Mouse (Mus musculus) myocyte (in vitro differentiated cells): ENCODE measurements around the gene Treml1. TPM values are rescaled to one million over a fixed set of nuclear protein-coding genes. Genes with fewer than 3 reads are reported as not detected.

ENCODE experiments used
- H3K27me3 ChIP-seq: one replicate; pipeline ENCODE4 v1.6.1; 2011; ENCODE audit not compliant: control insufficient read depth, insufficient read depth, insufficient read length
- H3K36me3 ChIP-seq: one replicate; pipeline ENCODE4 v1.6.1; 2011; ENCODE audit not compliant: control insufficient read depth, insufficient read depth
- H3K4me2 ChIP-seq: one replicate; pipeline ENCODE4 v1.6.1; 2011; ENCODE audit warnings: low read depth, control low read depth
- H3K4me3 ChIP-seq: one replicate; pipeline ENCODE4 v1.5.1; 2011; ENCODE audit warnings: mild to moderate bottlenecking, control low read depth, moderate library complexity
- H3K79me2 ChIP-seq: one replicate; pipeline ENCODE4 v1.6.1; 2011; ENCODE audit not compliant: control insufficient read depth, insufficient read depth
- H3ac ChIP-seq: one replicate; pipeline ENCODE4 v1.6.1; 2011; ENCODE audit not compliant: control insufficient read depth, insufficient read length
- CEBPB ChIP-seq: IDR thresholded peaks from 2 replicates; pipeline ENCODE4 v1.6.1; 2011; ENCODE audit warnings: mild to moderate bottlenecking, moderate library complexity; ENCODE audit not compliant: poor library complexity, insufficient read depth, severe bottlenecking
- E2F4 ChIP-seq: IDR thresholded peaks from one replicate; pipeline ENCODE4 v1.6.1; 2011; ENCODE audit warnings: mild to moderate bottlenecking, control low read depth, moderate library complexity; ENCODE audit not compliant: insufficient read depth
- MAX ChIP-seq: IDR thresholded peaks from one replicate; pipeline ENCODE4 v1.6.1; 2011; ENCODE audit warnings: low read depth, mild to moderate bottlenecking, control low read depth
- MYOD1 ChIP-seq, 3 experiments: IDR thresholded peaks; one replicate each; pipeline ENCODE4 v1.6.1; 2011; ENCODE audit warnings: control low read depth in 2 of 3, low read depth in 2 of 3, mild to moderate bottlenecking in 2 of 3, moderate library complexity in 1 of 3; ENCODE audit not compliant: insufficient read length in 2 of 3, control insufficient read depth in 1 of 3
- MYOG ChIP-seq, 3 experiments: IDR thresholded peaks; one replicate each; pipeline ENCODE4 v1.6.1; 2011; ENCODE audit warnings: control low read depth in 2 of 3, low read depth in 2 of 3, mild to moderate bottlenecking in 2 of 3; ENCODE audit not compliant: insufficient read length in 2 of 3, control insufficient read depth in 1 of 3, insufficient read depth in 1 of 3
- POLR2A ChIP-seq: IDR thresholded peaks from one replicate; pipeline ENCODE4 v1.6.1; 2011; ENCODE audit warnings: low read depth, mild to moderate bottlenecking, control low read depth, moderate library complexity; ENCODE audit not compliant: insufficient read length
- POLR2AphosphoS2 ChIP-seq: IDR thresholded peaks from one replicate; pipeline ENCODE4 v1.6.1; 2011; ENCODE audit warnings: low read depth, control low read depth; ENCODE audit not compliant: insufficient read length
- REST ChIP-seq: IDR thresholded peaks from one replicate; pipeline ENCODE4 v1.6.1; 2011; ENCODE audit warnings: mild to moderate bottlenecking, control low read depth, moderate library complexity; ENCODE audit not compliant: insufficient read depth, insufficient read length
- SRF ChIP-seq: IDR thresholded peaks from one replicate; pipeline ENCODE4 v1.6.1; 2011; ENCODE audit warnings: low read depth; ENCODE audit not compliant: control insufficient read depth, insufficient read length
- TCF12 ChIP-seq: IDR thresholded peaks from one replicate; pipeline ENCODE4 v1.6.1; 2011; ENCODE audit warnings: mild to moderate bottlenecking, control low read depth; ENCODE audit not compliant: poor library complexity, insufficient read depth, severe bottlenecking
- TCF3 ChIP-seq: IDR thresholded peaks from one replicate; pipeline ENCODE4 v1.6.1; 2011; ENCODE audit warnings: low read depth, control low read depth; ENCODE audit not compliant: insufficient read length
- USF1 ChIP-seq: IDR thresholded peaks from one replicate; pipeline ENCODE4 v1.6.1; 2011; ENCODE audit warnings: low read depth, mild to moderate bottlenecking, control low read depth, moderate library complexity
- polyA plus RNA-seq: library from polyadenylated mRNA; unstranded; fragments of >200 nt; fragmentation: generic; extraction: Trizol; gene quantifications from one replicate; pipeline ENCODE4 v1.2.1, GENCODE M21; 2012; ENCODE audit warnings: missing spikeins

Treml1 gene
- polyA plus RNA-seq, 1 experiment, result 0.22 TPM

DNA sequence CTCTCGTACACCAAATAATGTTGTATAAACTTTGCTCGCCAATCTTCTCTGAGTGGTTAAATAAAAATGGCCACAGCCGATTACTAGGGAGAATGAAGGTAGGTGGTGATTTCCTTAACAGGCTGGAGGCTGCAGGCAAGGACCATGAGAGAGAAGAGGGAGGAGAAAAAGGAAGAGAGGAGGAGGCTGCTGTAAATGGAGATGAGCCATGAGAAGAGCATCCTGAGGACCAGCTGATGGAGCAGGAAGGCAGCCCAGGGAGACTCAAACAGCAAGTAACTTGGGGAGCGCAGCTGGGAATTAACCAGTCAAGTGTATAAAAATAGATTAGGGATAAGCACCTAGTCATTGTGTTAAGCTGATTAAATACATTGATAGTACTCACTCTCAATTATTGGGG lies 25.5 kb upstream of the Treml1 start:
- no peak overlapping the region for H3ac ChIP-seq
- TF ChIP-seq CEBPB, result no peak
- no peak for TF ChIP-seq MYOD1 (IDR thresholded peaks at IDR 0.05; ENCODE audit: control insufficient read depth in 1 of 3, insufficient read length in 2 of 3, low read depth in 2 of 3)
- no peak for TF ChIP-seq E2F4
- no peak for TF ChIP-seq SRF
- TF ChIP-seq REST, result no peak
- no peak for TF ChIP-seq POLR2AphosphoS2
- no peak for TF ChIP-seq MAX
- no peak for TF ChIP-seq USF1
- no peak for TF ChIP-seq POLR2A
- TF ChIP-seq TCF3, result no peak
- no peak for TF ChIP-seq MYOG (IDR thresholded peaks at IDR 0.05; ENCODE audit: control insufficient read depth in 1 of 3, insufficient read depth in 1 of 3, insufficient read length in 2 of 3, low read depth in 2 of 3)
- no peak for TF ChIP-seq TCF12
- H3K79me2 ChIP-seq, result no peaks in the 10 kb centered on the region
- no peak overlapping the region for H3K4me2 ChIP-seq
- no peaks in the 10 kb centered on the region for H3K27me3 ChIP-seq
- no peaks in the 10 kb centered on the region for H3K36me3 ChIP-seq
- H3K4me3 ChIP-seq, result no peak overlapping the region

DNA sequence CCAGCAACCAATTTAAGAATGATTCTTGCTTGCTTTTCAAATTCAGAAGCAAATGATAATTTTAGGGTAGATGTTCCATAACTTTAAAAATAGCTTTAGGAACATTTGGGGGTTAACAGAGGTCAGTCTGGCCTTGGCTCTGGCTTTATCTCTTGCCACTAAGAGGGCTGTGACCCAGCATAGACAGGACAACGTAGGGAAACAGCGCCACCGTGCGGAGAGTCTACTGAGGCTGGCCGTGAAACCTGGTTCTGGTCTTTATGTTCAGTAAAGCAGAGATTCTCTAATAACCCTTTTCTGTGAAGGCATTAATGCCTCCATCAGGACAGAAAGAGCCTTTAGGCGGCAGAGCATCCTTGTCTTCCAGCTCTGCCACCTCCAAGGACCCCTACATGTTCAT lies 22.9 kb upstream of the Treml1 start:
- Histone ChIP-seq H3ac (no peak overlapping the region), H3K36me3 (no peaks in the 10 kb centered on the region), H3K27me3 (no peaks in the 10 kb centered on the region), H3K4me3 (no peak overlapping the region), H3K79me2 (no peaks in the 10 kb centered on the region), H3K4me2 (no peak overlapping the region)
- TF ChIP-seq TCF3 (no peak), CEBPB (no peak), POLR2AphosphoS2 (no peak), SRF (no peak), USF1 (no peak), TCF12 (no peak)

GRCm38 (mm10) chr17:48340267-48340666 lies 19.4 kb upstream of the Treml1 start:
- no peak overlapping the region for H3K4me3 ChIP-seq
- no peaks in the 10 kb centered on the region for H3K79me2 ChIP-seq
- H3K36me3 ChIP-seq, result no peaks in the 10 kb centered on the region
- no peak overlapping the region for H3K4me2 ChIP-seq
- no peak for TF ChIP-seq SRF
- TF ChIP-seq CEBPB, result no peak
- TF ChIP-seq MYOG (IDR thresholded peaks at IDR 0.05; ENCODE audit: control insufficient read depth in 1 of 3, insufficient read depth in 1 of 3, insufficient read length in 2 of 3, low read depth in 2 of 3), result no peak
- TF ChIP-seq POLR2A, result no peak
- no peak for TF ChIP-seq POLR2AphosphoS2
- TF ChIP-seq TCF12, result no peak
- no peak for TF ChIP-seq MYOD1 (IDR thresholded peaks at IDR 0.05; ENCODE audit: control insufficient read depth in 1 of 3, insufficient read length in 2 of 3, low read depth in 2 of 3)
- no peak for TF ChIP-seq TCF3
- TF ChIP-seq MAX, result no peak
- no peak for TF ChIP-seq REST
- no peak for TF ChIP-seq USF1
- TF ChIP-seq E2F4, result no peak
- no peaks in the 10 kb centered on the region for H3K27me3 ChIP-seq
- no peak overlapping the region for H3ac ChIP-seq

DNA sequence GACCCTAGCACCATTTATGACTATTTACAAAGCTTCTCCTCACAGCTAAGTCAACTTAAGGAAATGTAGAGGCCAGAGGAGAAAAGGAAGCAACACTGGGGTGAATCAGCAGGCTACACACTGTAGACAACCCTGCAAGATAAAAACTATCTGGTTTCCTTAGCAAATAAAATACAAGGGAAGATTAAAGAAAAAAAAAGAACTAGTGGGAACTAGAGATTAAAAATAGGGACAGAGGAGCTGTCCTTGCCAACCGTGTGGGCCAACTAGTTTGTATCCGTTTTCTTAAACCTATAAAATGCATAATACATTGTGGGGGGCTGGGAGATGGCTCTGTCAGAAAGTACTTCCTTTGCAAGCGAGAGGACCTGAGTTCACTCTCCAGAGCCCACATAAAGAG lies 17.8 kb upstream of the Treml1 start:
- TF ChIP-seq CEBPB (no peak), MYOD1 (IDR thresholded peaks at IDR 0.05; ENCODE audit: control insufficient read depth in 1 of 3, insufficient read length in 2 of 3, low read depth in 2 of 3) (no peak), REST (no peak)
- H3K27me3 ChIP-seq, result no peaks in the 10 kb centered on the region
- H3ac ChIP-seq, result no peak overlapping the region
- no peak overlapping the region for H3K4me3 ChIP-seq
- no peaks in the 10 kb centered on the region for H3K36me3 ChIP-seq
- no peaks in the 10 kb centered on the region for H3K79me2 ChIP-seq
- no peak overlapping the region for H3K4me2 ChIP-seq

DNA sequence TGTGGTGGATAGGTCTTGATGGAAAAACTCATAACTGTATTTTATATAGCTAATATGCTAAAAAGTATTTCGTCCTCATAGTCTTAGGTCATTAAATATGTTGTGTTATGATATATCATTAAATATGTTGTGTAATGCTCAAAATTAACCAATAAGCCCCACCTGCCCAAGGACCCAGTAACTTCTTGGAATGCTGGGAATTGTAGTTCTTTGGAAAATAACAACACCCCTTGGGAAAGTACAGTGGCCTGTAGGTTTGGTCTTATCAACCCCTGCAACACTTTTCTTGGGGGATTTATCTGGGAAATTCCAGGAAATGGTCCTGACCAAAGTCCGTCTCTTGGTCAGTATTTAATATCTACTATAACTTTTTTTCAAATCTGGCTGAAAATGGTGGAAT lies 16.7 kb upstream of the Treml1 start:
- Histone ChIP-seq H3K4me3 (no peak overlapping the region), H3K79me2 (no peaks in the 10 kb centered on the region), H3K27me3 (no peaks in the 10 kb centered on the region), H3ac (no peak overlapping the region), H3K36me3 (no peaks in the 10 kb centered on the region), H3K4me2 (no peak overlapping the region)
- no peak for TF ChIP-seq POLR2AphosphoS2
- TF ChIP-seq SRF, result no peak
- TF ChIP-seq REST, result no peak
- no peak for TF ChIP-seq MYOG (IDR thresholded peaks at IDR 0.05; ENCODE audit: control insufficient read depth in 1 of 3, insufficient read depth in 1 of 3, insufficient read length in 2 of 3, low read depth in 2 of 3)
- TF ChIP-seq CEBPB, result no peak
- no peak for TF ChIP-seq POLR2A
- TF ChIP-seq MYOD1 (IDR thresholded peaks at IDR 0.05; ENCODE audit: control insufficient read depth in 1 of 3, insufficient read length in 2 of 3, low read depth in 2 of 3), result no peak
- no peak for TF ChIP-seq TCF12
- TF ChIP-seq MAX, result no peak
